Mouse (Mus musculus): ENCODE data around the gene Zfp664.
A peak's percentile ranks its signal among the peaks of the same experiment; 100 is the strongest.

GRCm38 (mm10) chr5:124908860-124909259 lies 46.4 kb downstream of the Zfp664 start:
- TF ChIP-seq POLR2A (IDR thresholded peaks at IDR 0.05; ENCODE audit: extremely low read depth, insufficient read depth, low read length) (no peak), CTCF (IDR thresholded peaks at IDR 0.05; ENCODE audit: low read depth, low read length) (peak; percentile 89)

All from liver, adult 2 months (tissue).